Mouse (Mus musculus): ENCODE measurements around the gene Efna5.

GRCm38 (mm10) chr17:62765165-62765564 is 116.0 kb downstream of the Efna5 start:
- no peak for TF ChIP-seq POLR2A (IDR thresholded peaks at IDR 0.05; ENCODE audit: extremely low read depth, insufficient read depth, low read length)
- TF ChIP-seq CTCF (IDR thresholded peaks at IDR 0.05; ENCODE audit: low read depth, low read length), result no peak
